Mouse (Mus musculus) 416B (cell line): ENCODE data around the gene Adrm1.

Source experiments
- DNase-seq: peaks from one replicate; pipeline ENCODE4 v3.0.0; 2011; ENCODE audit warnings: low read depth

Adrm1 gene

GRCm38 (mm10) chr2:180218677-180219076, 47.4 kb downstream of the Adrm1 start:
- no peak for DNase-seq

GRCm38 (mm10) chr2:180219145-180219943, 48.1 kb downstream of the Adrm1 start:
- DNase-seq = no peak

- no peak for DNase-seq
These were observed 48.9 kb downstream of the Adrm1 start for GRCm38 (mm10) chr2:180220165-180220564.

GRCm38 (mm10) chr2:180221051-180221450, 49.8 kb downstream of the Adrm1 start:
- DNase-seq = no peak

- DNase-seq = no peak
These were observed 51.0 kb downstream of the Adrm1 start for GRCm38 (mm10) chr2:180222250-180222649.

GRCm38 (mm10) chr2:180224647-180225043, 53.4 kb downstream of the Adrm1 start:
- DNase-seq = no peak

GRCm38 (mm10) chr2:180225044-180225761, 53.9 kb downstream of the Adrm1 start:
- DNase-seq = no peak
